Mouse (Mus musculus): ENCODE results near the gene Lonp2.

The Lonp2 gene

DNA sequence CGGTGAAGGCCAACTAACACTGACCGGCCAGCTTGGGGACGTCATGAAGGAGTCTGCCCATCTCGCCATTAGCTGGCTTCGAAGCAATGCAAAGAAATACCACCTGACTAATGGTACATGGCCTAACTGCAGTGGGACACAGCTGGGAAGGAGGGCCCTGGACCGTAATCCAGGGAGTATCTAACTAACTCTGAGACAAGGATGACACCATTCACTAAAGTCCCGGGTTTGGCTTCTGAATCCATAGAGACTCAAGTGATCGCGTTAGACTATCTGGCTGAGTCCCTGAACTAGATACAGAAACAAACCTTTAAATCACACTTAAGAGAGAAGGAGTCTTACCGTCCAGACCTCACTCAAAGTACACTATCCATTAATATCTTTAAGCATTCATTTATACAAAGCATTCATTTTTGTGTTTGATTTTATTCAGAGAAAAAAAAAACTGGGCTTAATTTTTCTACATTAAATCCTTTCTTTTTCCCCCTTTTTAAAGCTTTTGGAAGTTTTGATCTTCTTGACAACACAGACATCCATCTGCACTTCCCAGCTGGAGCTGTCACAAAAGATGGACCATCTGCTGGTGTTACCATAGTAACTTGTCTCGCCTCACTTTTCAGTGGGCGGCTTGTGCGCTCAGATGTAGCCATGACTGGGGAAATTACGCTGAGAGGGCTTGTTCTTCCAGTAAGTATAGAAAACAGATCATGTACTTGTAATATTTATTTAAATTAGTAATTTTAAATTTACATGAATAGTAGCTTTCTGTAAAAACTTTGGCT is 89.8 kb downstream of the Lonp2 start:
- DNase-seq (ENCODE audit: low read depth) = no peak

DNA sequence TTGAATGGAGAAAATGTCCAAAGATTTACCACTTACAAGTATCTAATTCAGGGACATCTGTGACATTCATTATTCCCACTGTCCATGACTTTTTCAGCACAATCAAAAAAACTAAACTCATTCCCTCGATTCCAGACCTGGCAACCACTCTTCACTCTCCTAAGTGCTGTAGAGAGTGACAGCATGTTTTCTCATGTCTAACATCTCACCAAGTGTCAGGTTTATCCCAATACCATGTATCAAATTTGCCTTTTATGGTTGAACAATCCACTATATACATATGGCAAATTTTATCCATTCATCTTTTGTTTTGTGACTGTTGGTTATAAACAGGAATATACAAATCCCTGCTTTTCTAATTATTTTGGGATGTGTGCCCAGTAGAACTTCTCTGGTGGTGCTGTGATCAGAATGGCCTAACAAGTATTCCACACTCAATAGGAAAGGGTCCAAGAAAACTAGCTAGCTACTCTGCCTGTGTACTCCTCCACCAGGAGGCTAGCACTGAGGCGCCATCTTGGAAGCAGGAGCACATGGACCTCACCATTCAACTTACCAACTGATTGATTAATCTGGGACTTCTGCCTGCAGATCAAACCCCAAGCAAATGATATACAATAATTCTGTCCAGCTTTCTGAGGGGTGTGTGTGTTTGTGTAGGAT is 94.6 kb downstream of the Lonp2 start:
- no peak for DNase-seq (ENCODE audit: low read depth)

DNA sequence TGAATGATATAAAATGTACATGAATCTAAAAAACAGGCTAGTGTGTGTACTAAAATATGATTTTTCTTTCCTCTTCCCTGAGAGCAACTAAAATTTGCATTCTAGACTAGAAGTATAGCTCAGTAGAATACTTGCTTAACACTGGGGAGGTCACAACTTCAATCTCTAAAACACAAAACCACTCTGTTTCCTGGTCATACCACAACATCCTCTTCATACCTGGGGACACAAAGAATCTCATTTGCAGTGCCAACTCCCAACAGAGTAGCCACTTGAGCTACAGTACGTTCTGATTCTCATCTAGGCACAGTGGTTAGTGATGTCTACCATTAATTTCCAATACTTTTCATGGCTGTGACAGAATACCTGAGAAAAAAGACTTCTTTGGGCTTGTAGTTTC is 95.5 kb downstream of the Lonp2 start:
- DNase-seq (ENCODE audit: low read depth) = peak; percentile 60

DNA sequence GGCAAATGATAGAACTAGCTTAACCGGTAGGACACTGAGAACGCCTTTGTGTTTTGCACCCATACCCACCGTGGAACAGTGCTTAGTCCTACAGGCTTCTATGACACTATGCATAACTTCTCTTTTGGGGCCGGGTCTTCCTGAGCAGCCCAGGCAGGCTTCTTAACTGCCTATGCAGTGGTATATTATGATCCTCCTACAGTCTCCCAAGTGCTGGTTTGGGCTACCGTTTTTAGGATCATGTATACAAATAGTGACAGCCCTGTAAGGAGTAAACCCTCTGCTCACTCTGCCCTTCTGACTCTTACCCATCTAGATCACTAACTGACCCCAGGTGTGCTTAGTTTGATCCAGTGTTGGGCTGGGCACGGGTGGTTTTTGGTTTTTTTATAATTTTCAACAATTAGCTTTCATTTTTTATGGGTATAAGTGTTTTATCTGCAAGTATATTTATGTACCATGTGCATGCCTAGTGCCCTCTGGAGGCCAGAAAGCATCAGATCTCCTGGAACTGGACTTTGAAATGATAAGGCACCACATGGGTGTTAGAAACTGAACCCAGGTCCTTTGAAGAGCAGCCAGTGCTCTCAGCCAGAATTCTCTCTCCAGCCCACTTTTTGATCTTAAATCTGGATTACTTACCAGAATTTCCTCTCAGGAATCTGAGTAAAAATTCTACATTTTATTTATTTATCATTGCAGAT is 97.1 kb downstream of the Lonp2 start:
- DNase-seq (ENCODE audit: low read depth) = peak; percentile 45

DNA sequence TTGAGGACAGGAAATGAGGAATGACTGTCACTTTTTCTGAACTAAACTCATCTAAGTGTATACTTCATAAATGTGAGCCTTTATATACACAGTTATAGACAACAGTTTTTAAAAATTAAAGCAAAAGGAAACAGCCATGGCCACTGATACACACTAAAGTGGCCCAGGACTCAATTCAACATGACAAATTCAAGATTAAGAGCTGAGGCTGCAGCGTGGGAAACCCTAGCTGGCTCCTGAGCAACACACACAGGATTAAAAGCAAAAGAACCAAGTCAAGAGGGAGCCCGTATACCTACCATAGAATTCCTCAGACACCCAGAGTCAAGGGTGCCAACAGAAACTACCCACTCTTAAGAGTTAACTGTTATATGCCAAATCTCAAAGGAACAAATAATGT is 97.6 kb downstream of the Lonp2 start:
- no peak for DNase-seq (ENCODE audit: low read depth)

DNA sequence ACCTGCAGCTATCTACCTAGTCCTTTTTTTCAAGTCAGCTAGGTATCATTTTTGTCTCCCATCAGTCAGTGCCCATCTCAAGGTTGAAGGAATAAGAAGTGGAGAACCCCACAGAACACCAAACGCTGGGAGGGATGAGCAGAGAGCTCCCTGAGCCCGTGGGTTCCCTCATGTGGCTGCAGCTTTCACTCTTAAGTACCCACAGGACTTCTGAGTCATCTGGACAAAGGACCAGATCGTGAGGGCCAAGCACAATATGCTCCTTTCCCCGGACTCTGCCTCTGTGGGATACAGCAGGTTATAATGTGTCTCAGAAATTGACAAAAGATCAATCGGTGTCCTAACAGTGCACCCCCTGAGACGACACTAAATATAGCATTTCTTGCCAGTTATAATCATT is 103.1 kb downstream of the Lonp2 start:
- DNase-seq (ENCODE audit: low read depth) = peak; percentile 39

DNA sequence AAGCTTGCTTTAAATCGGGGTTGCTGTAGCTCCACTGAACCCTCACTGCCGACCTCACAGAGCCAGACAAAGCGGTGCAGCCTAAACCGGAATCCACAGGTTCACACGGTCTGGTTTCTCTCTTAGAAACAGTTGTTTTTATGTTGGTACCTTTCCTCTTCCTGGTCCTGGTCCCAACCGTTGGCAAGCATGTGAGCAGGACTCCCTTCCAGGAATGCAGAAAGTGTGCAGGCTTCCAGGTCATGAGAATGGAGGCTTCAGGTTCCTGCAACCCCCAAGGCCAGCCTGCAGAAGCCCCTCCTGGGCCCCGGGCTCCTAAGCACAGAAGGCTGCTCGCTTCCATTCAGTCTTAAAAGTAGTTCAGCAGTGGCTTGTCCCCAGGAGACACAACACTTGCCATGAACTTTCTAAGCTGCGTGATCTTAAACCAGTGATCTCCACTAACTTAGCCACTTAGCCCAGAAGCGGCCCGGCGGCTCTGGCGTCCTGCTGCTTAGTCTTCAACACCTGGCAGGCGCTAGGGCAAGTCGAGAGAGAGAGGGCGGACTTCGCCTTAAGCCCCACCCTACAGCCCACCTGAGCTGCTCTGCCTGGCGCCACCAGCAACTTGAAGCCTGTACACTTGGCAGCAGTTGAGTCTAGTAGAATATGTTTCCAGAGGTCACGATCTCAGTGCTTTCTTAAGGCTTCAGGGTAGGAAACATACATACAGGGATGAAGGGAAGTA is 104.5 kb downstream of the Lonp2 start:
- no peak for DNase-seq (ENCODE audit: low read depth)

DNA sequence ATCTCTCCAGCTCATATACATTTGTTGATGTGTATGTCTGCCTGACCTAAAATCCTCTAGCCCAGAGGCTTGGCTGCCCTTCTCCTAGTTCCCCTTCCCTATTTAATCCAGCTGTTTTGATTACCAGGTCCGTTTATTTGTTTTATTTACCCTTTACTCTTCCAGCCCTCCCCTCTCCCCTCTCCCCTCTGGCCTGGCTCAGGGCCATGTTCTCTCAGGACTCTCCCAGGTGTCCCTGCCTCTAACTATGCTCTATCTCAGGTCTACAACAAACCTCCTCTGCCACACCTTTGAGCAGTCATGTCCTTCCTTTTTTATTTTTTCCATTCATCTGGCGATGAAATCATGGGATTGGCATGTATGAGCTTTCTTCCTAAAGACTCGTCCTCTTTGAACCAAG is 106.5 kb downstream of the Lonp2 start:
- DNase-seq (ENCODE audit: low read depth) = no peak

DNA sequence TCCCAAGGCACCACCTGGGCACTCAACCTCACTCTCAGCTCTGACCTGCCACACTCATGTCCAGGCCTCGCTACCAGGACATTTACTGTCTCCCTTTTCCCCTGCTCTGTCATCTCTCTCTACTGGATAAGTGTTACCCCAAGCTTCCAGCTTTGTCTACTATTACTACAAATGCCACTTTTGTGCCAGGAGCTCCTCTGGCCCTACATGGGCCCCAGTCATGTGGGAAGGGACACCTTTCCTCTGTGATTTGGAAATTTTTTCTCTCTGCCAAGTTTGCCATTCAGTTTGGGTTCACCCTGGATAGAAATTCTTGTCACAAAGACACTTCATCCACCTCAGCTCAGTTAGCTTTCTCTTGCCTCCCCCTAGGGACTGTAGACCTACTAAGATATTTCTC is 107.0 kb downstream of the Lonp2 start:
- DNase-seq (ENCODE audit: low read depth) = no peak

DNA sequence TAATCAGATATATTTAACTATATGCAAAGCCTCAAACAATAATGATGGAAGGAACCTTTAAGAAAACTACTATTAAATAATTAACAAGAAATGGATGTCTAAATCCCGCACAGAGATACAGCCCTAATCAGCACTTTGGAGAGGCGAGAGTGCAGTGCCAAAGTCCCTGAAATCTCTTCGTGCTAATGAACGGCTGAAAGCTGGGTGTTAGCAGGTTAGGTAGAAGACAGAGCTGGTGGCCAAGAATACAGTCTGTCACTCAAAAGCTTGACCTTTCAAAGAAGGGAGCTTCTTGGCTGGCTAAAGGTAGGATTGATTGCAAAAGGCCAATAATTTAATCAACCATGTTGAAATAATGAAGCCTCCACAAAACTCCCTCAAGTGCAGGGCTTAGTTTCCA is 110.3 kb downstream of the Lonp2 start:
- no peak for DNase-seq (ENCODE audit: low read depth)

DNA sequence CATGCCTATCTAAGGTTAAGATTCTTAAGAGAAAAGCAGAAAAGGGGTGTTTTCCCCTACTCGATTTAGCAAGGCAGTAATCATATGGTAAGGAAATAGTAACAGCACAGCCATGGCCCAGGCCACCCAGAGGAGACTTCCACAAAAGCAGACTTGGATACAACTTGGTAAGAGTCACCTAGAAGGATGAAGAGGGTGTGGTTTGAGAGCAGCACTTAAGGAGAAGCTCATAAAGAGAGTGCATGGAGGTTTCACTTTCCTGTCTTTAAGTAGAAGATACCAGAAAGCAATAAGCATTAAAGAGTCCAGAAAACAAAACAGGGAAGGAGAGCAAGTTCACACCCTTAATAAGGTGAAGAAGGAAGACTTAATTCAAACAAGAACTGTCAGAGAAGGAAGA is 111.1 kb downstream of the Lonp2 start:
- no peak for DNase-seq (ENCODE audit: low read depth)

DNA sequence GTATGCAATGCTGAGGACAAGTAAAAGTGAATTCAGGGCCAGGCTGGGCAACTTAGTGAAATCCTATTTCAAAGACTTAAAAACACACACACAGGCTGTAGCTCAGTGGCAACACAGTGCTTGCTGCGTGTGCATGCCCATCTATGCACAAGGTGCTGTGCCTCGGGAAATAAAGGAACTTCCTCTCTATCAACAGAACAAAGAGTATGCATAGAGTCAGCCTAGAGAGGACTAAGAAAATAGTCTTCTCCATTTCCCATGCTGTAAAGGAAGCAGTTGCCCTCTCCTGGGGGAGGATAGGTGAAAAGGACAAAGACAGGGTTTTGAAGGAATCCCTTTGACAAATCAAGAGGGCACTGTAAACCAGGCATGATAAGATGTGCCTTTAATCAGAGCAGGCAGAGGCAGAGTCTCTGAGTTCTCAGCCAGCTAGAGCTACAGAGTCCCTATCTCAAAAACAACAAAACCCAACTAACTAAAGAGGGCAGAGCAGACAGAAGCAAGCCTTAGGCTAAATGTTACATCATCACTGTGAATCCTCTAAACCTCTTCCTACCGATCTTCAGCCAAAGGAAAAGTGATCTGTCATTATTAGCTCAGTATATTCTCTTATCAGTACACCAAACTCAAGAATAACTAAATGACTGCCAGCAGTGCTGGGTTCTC is 111.7 kb downstream of the Lonp2 start:
- peak; percentile 48 for DNase-seq (ENCODE audit: low read depth)

DNA sequence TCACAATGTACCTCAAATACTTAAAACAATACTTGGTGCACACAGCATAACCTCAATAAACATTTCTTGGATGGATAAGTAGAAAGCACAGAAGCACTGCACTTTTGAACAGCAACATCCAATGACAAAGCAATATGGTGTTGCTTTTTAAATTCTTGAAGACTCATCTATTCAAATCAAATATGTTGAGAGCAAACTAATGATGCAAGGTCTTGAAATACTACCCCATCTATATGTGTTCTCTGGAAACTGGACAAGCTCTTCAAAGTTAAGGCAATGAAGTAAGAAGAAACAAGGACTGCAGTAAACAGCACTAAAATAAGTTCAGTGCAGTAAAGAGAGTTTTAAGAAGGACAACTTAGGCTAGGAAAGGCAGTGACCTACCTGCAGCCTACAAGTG is 117.1 kb downstream of the Lonp2 start:
- DNase-seq (ENCODE audit: low read depth) = no peak

DNA sequence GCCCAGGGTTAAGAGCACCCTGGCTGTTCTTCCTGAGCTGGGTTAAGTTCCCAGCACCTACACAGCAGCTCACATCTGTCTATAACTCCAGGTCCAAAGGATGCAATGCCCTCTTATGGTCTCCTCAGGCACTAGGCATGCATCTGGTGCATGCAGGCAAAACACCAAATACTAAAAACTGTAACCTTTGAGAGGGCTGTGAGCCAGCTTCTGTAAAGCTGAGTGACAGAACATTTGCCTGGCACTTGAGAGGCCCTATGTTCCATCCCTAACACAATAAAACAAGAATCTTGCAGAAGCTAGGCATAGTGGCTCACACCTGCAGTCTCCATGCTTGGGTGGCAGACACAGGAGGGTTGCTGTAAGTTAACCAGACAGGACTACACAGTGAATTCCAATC is 117.8 kb downstream of the Lonp2 start:
- no peak for DNase-seq (ENCODE audit: low read depth)

DNA sequence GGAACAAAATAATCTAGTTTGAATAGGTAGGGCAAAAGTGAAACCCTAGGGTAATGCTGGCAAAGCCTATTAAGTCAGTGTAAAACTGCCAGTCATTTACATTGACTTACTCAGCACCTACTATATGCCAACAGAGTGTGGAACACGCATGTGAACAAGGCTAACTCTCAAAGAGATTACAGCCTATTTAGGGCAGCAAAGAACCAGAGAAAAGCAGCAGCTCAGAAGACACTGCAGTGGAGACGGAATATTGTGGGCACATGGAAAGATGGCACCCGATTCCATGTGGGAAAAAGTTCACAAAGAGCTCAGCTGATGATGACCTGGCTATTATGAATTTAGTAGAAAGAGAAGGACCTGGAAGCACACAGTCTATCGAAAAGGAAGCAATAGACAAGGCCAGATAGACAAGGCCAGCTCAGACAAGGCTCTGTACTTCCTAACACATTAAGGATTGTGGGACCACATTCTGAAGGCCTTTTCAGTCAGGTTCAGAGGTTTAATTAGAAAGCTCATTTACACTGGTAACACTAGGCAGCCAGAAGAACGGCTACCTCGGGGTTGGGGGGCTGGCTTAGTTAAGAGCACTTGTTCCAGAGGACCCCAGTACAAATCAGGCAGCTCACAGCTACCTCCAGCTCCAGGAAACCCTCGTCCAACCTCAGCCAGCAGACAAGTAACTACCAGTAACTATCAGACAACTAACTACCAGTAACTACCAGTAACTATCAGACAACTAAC is 118.9 kb downstream of the Lonp2 start:
- no peak for DNase-seq (ENCODE audit: low read depth)

DNA sequence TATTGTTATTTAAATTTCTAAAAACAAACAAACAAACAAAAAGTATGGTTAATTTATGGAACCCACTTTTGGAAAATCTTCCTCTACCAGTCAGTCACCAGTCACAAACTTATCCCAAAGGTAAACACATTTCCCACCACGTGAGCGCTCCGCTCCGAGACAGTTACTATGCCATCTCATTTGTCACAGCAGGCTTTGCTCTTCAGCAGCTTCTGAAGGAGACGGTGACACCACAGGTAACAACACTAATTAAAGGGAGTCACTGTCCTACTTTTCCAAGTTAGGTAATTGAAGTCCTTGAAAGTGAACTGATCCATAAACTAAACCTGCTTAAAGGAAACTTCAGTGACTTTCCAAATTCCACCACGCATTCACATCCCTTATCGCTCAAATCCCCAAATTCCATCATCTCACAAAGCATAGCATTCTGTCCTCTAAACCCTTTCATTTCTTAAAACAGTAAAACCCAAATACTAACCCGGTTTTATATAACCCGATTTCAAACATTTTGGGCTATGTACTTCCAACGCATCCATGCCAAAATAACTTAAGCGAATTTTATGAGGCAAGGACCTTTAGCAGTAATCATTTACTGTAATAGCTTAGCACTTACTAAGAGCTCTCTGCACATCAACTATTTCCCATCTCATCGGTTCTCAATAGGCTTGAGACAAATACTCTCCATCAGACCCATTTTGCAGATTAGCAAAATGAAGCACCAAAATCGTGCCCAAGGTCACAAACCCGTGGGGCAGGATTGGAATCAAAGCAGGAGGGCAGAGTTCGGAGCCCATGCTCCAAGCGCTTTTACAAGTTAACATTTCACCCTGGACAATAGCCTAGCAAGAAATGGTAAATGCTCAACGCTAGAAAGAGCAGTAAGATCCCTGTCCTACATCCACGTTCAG is 120.7 kb downstream of the Lonp2 start:
- no peak for DNase-seq (ENCODE audit: low read depth)

DNA sequence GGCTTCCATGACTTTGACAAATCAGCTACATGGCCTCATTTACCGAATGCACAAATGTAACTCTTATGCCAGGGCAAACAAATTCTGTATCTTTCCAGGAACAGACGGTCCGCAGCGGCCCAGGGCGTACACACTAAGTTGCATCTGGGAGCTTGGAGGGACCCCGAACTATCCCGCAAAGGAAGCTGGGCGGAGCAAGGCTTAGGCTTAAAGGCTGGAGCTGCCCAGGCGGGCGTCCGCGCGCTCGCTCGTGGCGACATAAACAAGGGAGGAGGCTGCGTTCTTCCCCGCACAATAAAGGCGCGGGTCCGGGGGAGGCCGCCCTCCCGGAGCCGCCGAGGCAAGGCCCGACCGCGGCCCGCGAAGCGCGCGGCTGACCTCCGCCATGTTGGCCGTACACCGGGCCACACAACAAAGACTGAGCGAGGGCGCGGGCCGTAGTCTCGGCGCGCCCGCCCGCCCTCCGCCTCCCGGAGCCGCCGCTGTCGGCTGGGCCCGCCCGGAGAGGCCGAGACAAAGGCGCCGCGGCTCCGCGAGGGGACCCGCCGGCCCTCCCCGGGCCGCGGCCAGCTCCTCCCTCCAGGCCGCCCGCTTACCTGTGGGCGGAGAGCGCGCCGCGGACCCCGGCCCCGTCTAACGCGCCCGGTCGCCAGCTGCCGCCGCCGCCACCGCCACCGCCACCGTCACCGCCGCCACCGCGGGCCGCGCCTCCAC is 121.5 kb downstream of the Lonp2 start, which contains the start of the genes Gm10638 and Siah1a:
Gene Gm10638 (plus strand): TSS at position 479 of the 714 bp plus-strand sequence.
Gene Siah1a (minus strand): TSS at position 714 of the 714 bp plus-strand sequence.
- DNase-seq (ENCODE audit: low read depth) = peak; percentile 68

DNA sequence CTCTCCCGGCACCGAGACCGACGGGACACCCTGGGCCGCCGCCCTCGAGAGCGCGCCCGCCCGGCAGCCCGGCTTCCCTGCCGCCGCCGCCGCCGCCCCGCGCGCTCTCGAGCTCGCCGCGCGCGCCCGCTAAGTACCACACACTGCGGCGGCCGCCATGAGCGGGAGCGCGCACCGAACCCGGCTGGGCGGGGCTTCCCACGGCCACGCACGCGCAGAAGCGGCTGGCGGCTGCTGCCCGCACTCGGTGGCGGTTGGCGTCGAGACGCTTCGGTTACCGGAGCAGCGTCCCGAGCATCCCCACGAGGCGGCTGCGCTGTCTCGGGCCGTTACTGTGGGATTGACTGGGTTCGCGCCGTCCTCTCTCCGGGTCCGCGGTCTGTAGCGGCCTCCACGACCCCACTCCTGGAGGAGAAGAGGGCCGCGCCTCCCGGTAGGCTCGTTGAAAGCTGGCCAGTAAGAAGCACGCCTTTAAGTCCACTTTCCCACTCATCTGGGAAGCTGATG is 122.1 kb downstream of the Lonp2 start:
- peak; percentile 83 for DNase-seq (ENCODE audit: low read depth)

DNA sequence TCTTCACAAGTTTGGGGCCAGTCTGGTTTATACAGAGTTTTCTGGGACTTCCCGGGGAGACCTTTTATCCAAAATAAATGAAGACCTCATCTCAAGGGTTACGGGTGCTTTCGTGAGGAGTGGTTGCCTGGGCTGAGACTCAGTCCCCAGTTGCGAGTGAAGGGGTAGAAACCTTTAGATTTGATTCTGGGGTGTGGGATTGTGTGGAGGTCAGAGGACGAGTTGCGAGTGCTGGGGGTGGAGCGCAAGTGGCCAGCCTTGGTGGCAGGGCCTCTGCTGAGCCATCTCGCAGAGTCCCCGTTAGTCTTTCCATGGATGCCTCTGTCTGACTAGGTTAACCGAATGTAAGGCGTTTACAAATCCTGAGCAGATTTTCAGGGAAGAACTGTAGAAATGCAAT is 122.7 kb downstream of the Lonp2 start:
- no peak for DNase-seq (ENCODE audit: low read depth)
